Mouse (Mus musculus) forebrain, embryonic 13.5 days (tissue): ENCODE data around the gene Slc12a4. TPM values are rescaled to one million over a fixed set of nuclear protein-coding genes. Genes with fewer than 3 reads are reported as not detected.
A peak's percentile ranks its signal among the peaks of the same experiment; 100 is the strongest.

Experiments
- ATAC-seq: fragments of 200-750 bp; cut with Nextera tagmentation; 2 replicates; pipeline ENCODE4 v1.8.0; 2017
- H3K27ac ChIP-seq: fragments of 300-500 bp; sonication (generic); 2 replicates; pipeline ENCODE4 v1.5.1; 2015; ENCODE audit warnings: inconsistent platforms, mild to moderate bottlenecking, moderate library complexity
- H3K27me3 ChIP-seq: fragments of 300-500 bp; sonication (generic); 2 replicates; pipeline ENCODE4 v1.6.1; 2015; ENCODE audit warnings: mild to moderate bottlenecking, inconsistent platforms
- H3K36me3 ChIP-seq: fragments of 300-500 bp; sonication (generic); 2 replicates; pipeline ENCODE4 v1.6.1; 2015; ENCODE audit warnings: mild to moderate bottlenecking, inconsistent platforms; ENCODE audit not compliant: poor library complexity, severe bottlenecking
- H3K4me1 ChIP-seq: fragments of 300-500 bp; sonication (generic); 2 replicates; pipeline ENCODE4 v1.6.1; 2015; ENCODE audit warnings: inconsistent platforms
- H3K4me2 ChIP-seq: fragments of 300-500 bp; sonication (generic); 2 replicates; pipeline ENCODE4 v1.6.1; 2015; ENCODE audit warnings: inconsistent platforms, mild to moderate bottlenecking, moderate library complexity
- H3K4me3 ChIP-seq: fragments of 300-500 bp; sonication (generic); 2 replicates; pipeline ENCODE4 v1.5.1; 2015; ENCODE audit warnings: mild to moderate bottlenecking, inconsistent platforms
- H3K9ac ChIP-seq: fragments of 300-500 bp; sonication (generic); 2 replicates; pipeline ENCODE4 v1.6.1; 2015; ENCODE audit warnings: mild to moderate bottlenecking, inconsistent platforms
- H3K9me3 ChIP-seq: fragments of 300-500 bp; sonication (generic); replicated peaks from 2 replicates; pipeline ENCODE4 v1.6.1; 2016; ENCODE audit warnings: inconsistent platforms
- WGBS: fragments of 180-500 bp; shearing (Covaris S2); methylation state at CpG from one replicate; pipeline ENCODE4 v1.1.7; 2015; 5-methylcytosine and 5-hydroxymethylcytosine counted together
- polyA plus RNA-seq: library from polyadenylated mRNA; unstranded; fragments of >200 nt; fragmentation: Nextera tagmentation; extraction: Ambion mirVana; gene quantifications from 2 replicates; pipeline ENCODE4 v1.2.1, GENCODE M21; 2015

Slc12a4 gene
- polyA plus RNA-seq, 1 experiment from 2014 or later, result 7.1 TPM

DNA sequence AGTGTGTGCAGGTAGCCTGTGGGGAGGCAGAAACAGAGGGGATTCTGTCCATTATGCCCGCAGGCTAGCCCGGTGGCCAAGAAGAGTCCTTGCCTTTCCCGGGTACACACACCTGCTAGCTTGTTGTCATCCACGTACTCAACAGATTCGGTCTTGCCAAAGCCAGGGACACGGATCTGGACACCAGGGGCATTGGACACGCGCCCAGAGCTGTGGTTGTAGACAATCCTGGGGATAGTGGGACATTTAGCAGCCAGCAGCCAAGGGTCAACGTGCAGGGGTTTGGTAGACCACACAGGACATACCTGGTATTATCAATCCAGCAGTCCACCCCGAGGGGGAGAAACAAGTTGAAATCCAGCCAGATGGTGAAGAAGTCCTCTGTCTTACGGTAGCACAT lies 23.9 kb downstream of the Slc12a4 start:
- H3K4me2 ChIP-seq, result no peak overlapping the region
- H3K27ac ChIP-seq, result no peak overlapping the region
- H3K36me3 ChIP-seq, result peaks cover 10% of the 10 kb centered on the region; the same call in 1 of the 2 replicates
- no peaks in the 10 kb centered on the region for H3K27me3 ChIP-seq
- no peaks in the 10 kb centered on the region for H3K9me3 ChIP-seq
- ATAC-seq, result no peak
- 94% methylated on average over 11 of the region's 11 CpGs for WGBS
- no peak overlapping the region for H3K9ac ChIP-seq
- H3K4me1 ChIP-seq, result peaks cover 5% of the 10 kb centered on the region
- H3K4me3 ChIP-seq, result no peak overlapping the region

- WGBS, result 51% methylated on average over 4 of the region's 4 CpGs
- Histone ChIP-seq H3K4me2 (peak within 1 kb of the TSS; percentile 96), H3K27ac (peak within 1 kb of the TSS; percentile 82), H3K9ac (peak within 1 kb of the TSS; percentile 83), H3K4me3 (peak within 1 kb of the TSS; percentile 68), H3K4me1 (peaks cover 18% of the 10 kb centered on the region), H3K9me3 (no peaks in the 10 kb centered on the region), H3K27me3 (no peaks in the 10 kb centered on the region), H3K36me3 (no peaks in the 10 kb centered on the region)
- no peak for ATAC-seq
These were observed 27.6 kb downstream of the Slc12a4 start, which contains the start of gene Psmb10 for GRCm38 (mm10) chr8:105938306-105938669. Gene Psmb10, minus strand, starts transcription at chr8:105938444.

DNA sequence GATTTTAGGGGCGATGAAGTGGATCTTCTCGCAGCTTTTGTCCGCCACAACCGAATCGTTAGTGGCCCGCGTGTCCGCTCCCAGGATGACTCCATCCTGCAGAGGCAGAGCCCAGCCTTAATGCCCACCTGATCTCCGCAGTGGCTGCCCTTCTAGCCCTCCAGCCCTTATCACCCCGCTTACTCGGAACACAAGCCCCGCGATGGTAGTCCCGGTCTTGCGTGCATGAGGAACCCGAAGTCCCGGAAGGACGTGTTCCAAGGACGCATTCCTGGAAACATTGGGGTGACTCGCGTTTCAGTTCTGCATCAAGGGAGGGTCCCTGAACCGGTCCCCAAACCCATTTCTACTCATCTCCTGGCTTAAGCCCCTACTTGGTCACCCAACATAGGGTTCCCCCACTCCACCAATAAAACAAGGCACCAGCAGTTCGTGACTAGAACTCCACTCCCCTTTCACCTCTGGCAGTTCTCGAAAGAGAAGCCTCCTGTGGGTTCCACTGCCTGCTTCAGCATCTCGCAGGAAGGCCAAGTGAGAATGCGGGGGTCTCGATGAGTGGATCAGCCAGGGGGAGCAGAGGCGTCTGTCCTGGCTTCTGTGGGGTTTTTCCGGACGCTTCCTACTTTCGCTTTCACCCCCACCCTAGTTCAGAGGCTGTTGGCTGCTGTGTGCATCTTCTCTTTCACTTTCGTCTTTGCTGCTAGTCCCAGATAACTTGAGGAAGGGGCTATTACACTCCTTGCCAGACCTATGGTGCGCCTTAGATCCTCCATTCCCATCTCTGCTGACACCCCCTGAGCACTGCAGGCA lies 28.2 kb downstream of the Slc12a4 start:
- H3K4me1 ChIP-seq, result peaks cover 18% of the 10 kb centered on the region
- 2% methylated on average over 33 of the region's 33 CpGs for WGBS
- ATAC-seq, result peak; percentile 42; the same call in 1 of the 2 replicates

GRCm38 (mm10) chr8:105936866-105937475 lies 28.9 kb downstream of the Slc12a4 start:
- H3K9me3 ChIP-seq, result no peaks in the 10 kb centered on the region
- WGBS, result under 1% methylated on average over 30 of the region's 30 CpGs
- peak overlapping the region; percentile 96 for H3K4me2 ChIP-seq
- H3K9ac ChIP-seq, result peak overlapping the region; percentile 83
- peak overlapping the region; percentile 68 for H3K4me3 ChIP-seq
- no peaks in the 10 kb centered on the region for H3K27me3 ChIP-seq
- H3K4me1 ChIP-seq, result peaks cover 18% of the 10 kb centered on the region
- H3K36me3 ChIP-seq, result peaks cover 9% of the 10 kb centered on the region
- ATAC-seq, result peak; percentile 90
- H3K27ac ChIP-seq, result peak overlapping the region; percentile 82

More for the DNA sequence above, 28.2 kb downstream of the Slc12a4 start:
- H3K36me3 ChIP-seq, result peaks cover 1% of the 10 kb centered on the region; the same call in 1 of the 2 replicates
- H3K27ac ChIP-seq, result peak overlapping the region; percentile 82
- no peaks in the 10 kb centered on the region for H3K9me3 ChIP-seq
- H3K4me2 ChIP-seq, result peak overlapping the region; percentile 96
- no peaks in the 10 kb centered on the region for H3K27me3 ChIP-seq
- peak overlapping the region; percentile 68 for H3K4me3 ChIP-seq
- H3K9ac ChIP-seq, result peak overlapping the region; percentile 83

DNA sequence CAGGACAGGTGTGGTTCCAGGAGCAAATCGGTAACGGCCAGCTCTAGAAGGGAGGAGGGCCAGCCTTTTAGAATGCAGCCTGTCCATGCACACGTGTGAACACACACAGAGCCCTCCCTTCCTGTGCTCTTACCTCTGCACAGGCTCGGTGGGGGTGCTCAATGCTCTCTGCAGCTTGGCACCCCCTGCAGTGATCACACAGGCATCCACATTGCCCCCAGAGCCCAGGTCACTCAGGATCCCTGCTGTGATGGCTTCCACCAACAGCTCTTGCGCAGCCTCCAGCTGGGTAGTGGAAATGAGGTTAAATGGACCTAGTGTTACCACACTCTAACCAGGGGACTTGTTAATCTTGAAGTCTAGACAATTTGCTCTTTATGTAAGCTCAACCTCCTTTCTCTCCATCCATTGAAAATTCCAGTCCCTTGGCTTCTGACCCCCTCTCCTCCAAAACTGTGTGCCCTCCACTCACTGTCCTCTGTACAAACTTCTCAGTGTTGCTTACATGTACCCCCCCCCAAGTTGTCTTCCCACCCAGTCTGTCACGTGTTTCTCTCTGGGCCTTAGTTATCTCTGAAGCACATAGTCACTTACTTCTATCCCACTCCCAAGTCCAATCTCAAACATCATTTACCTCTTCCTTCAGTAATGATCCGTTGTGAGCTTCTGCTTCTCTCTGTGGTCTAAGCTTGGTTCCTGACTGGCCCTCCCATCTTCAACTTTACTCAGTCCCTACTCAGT lies 29.9 kb downstream of the Slc12a4 start:
- Histone ChIP-seq H3K4me2 (peak overlapping the region; percentile 96), H3K4me1 (peaks cover 18% of the 10 kb centered on the region), H3K36me3 (peaks cover 14% of the 10 kb centered on the region), H3K27ac (0 out of 2 replicates have a peak overlapping the region, but pooled peaks have one; percentile 19), H3K27me3 (no peaks in the 10 kb centered on the region), H3K9ac (peak overlapping the region; percentile 83), H3K4me3 (peak overlapping the region; percentile 68), H3K9me3 (no peaks in the 10 kb centered on the region)
- WGBS, result 35% methylated on average over 7 of the region's 7 CpGs
- no peak for ATAC-seq

DNA sequence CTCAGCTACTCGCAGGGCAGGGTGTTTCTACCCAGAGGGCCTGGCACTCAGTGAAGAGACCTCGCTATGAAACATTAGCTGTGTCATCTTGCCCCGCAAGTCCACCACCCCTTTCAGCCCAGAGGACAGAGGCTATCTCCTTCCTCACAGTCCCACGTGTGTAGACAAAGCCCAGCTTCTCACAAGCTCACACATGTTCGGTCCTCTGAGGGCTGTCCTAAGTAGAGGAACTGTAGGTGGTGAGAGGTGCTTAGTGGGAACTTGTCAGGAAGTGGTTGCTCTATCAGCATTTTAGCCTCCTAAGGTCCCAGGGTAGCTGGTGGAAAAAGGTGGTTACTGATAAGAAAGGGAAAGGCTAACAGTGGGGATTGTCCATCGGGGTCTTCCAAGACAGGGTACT lies 30.8 kb downstream of the Slc12a4 start:
- Histone ChIP-seq H3K27ac (no peak overlapping the region), H3K36me3 (peaks cover 22% of the 10 kb centered on the region), H3K4me1 (peaks cover 25% of the 10 kb centered on the region), H3K4me3 (no peak overlapping the region), H3K27me3 (no peaks in the 10 kb centered on the region), H3K9me3 (no peaks in the 10 kb centered on the region), H3K4me2 (no peak overlapping the region), H3K9ac (no peak overlapping the region)
- WGBS, result 85% methylated on average over 6 of the region's 6 CpGs
- no peak for ATAC-seq

DNA sequence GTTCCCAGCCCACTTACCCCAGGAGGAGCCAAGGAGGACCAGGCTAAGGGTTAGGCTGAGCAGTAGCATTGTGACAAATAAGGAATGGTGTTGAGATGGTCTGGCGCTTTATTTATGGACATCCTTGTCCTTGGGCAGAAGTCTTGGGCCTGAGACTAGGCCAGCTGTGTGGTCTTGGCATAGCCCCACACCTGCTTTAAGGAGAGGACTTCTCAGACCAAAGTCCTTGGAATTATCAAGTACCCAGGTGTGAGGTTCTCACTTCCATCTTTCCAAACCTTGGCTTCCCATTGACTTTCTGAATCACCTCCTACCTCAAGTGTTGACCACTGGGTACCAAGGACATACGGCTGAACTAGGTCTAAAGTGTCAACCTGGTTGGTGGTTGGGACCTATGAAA lies 32.1 kb downstream of the Slc12a4 start, which contains the start of gene Ctrl:
Gene Ctrl (minus strand): TSS at position 101 of the 400 bp plus-strand sequence.
- H3K9me3 ChIP-seq, result no peaks in the 10 kb centered on the region
- H3K27me3 ChIP-seq, result no peaks in the 10 kb centered on the region
- peaks cover 30% of the 10 kb centered on the region for H3K36me3 ChIP-seq
- no peak within 1 kb of the TSS for H3K4me2 ChIP-seq
- 88% methylated on average over 2 of the region's 2 CpGs for WGBS
- no peak for ATAC-seq
- H3K9ac ChIP-seq, result no peak within 1 kb of the TSS
- no peak within 1 kb of the TSS for H3K27ac ChIP-seq
- peaks cover 25% of the 10 kb centered on the region for H3K4me1 ChIP-seq
- no peak within 1 kb of the TSS for H3K4me3 ChIP-seq

DNA sequence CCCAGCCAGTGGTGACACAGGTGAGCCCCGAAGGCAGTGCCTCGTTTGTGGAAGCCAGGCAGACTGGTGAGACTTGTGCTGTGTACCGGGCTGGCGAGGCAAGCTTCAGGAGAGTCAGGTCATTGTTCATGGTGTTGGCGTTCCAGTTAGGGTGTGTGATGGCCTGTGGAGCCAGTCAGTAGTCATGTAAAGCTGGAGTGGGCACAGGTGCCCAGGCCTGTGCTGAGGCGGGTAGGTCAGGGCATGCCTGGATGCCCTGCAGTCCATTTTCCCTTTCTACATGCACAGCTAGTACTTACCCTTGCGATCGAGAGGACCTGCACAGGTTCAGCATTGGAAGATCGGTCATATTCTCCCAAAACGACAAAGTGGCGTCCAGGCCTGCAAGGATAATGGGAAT lies 33.4 kb downstream of the Slc12a4 start:
- no peaks in the 10 kb centered on the region for H3K9me3 ChIP-seq
- H3K4me2 ChIP-seq, result no peak overlapping the region
- H3K9ac ChIP-seq, result no peak overlapping the region
- H3K27me3 ChIP-seq, result no peaks in the 10 kb centered on the region
- H3K4me1 ChIP-seq, result peaks cover 20% of the 10 kb centered on the region
- H3K36me3 ChIP-seq, result peaks cover 30% of the 10 kb centered on the region
- ATAC-seq, result no peak
- H3K27ac ChIP-seq, result no peak overlapping the region
- H3K4me3 ChIP-seq, result no peak overlapping the region
- 86% methylated on average over 11 of the region's 11 CpGs for whole genome bisulfite sequencing

DNA sequence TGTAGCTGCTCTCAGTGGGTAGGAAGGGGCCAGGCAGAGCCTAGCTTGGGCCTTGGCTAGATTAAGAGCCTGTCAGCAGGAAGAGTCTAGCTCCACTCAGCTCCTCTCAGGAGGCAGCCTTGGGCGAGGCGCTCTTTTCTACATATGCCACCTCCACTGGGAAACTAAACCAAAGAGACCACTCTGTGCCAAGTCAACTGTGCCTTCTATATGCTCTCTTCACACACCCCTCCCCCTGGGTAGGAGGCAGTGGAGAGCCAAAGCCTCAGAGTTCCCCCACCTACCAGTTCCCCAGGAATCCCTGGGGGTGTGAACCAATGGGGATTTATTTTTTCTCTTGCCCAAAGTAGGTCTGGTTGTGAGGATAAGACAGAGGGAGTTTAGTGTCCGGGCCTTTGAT lies 34.6 kb downstream of the Slc12a4 start:
- peaks cover 15% of the 10 kb centered on the region for H3K4me1 ChIP-seq
- WGBS, result 100% methylated on average over 3 of the region's 3 CpGs
- H3K4me2 ChIP-seq, result no peak overlapping the region
- no peak for ATAC-seq
- H3K9me3 ChIP-seq, result no peaks in the 10 kb centered on the region
- H3K27me3 ChIP-seq, result no peaks in the 10 kb centered on the region
- H3K36me3 ChIP-seq, result peaks cover 30% of the 10 kb centered on the region
- no peak overlapping the region for H3K4me3 ChIP-seq
- no peak overlapping the region for H3K27ac ChIP-seq
- no peak overlapping the region for H3K9ac ChIP-seq

GRCm38 (mm10) chr8:105930602-105931001 lies 35.3 kb downstream of the Slc12a4 start:
- peak overlapping the region; percentile 45 for H3K9ac ChIP-seq
- no peak overlapping the region for H3K4me3 ChIP-seq
- no peaks in the 10 kb centered on the region for H3K9me3 ChIP-seq
- no peak overlapping the region for H3K4me2 ChIP-seq
- 12% methylated on average over 8 of the region's 8 CpGs for WGBS
- peaks cover 30% of the 10 kb centered on the region for H3K36me3 ChIP-seq
- peak; percentile 72 for ATAC-seq
- H3K27ac ChIP-seq, result peak overlapping the region; percentile 69
- no peaks in the 10 kb centered on the region for H3K27me3 ChIP-seq
- peaks cover 9% of the 10 kb centered on the region for H3K4me1 ChIP-seq

DNA sequence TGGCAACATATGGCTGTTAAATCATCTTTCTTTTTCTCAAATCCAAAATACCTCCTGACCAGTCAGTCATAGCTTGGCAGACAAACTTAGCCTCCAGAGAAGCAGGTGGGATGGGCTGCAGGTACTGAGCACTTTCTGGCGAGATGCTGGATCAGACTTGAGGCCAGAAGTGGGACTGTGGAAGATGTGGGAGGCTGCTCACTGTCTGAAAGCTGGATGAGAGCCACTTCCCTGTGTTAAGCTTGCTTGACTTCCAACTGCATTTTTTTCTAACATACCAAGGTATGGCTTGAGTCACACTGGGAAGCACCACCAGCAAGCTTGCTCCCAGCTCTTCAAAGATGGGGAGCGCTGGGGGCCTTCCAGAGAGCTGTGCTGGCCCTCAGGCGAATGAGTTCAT lies 40.8 kb downstream of the Slc12a4 start:
- no peaks in the 10 kb centered on the region for H3K27me3 ChIP-seq
- peaks cover 5% of the 10 kb centered on the region; the same call in 1 of the 2 replicates for H3K4me1 ChIP-seq
- peaks cover 9% of the 10 kb centered on the region; the same call in 1 of the 2 replicates for H3K36me3 ChIP-seq
- no peak for ATAC-seq
- H3K27ac ChIP-seq, result no peak overlapping the region
- 63% methylated on average over 3 of the region's 3 CpGs for WGBS
- no peak overlapping the region for H3K9ac ChIP-seq
- no peaks in the 10 kb centered on the region for H3K9me3 ChIP-seq
- H3K4me3 ChIP-seq, result no peak overlapping the region
- no peak overlapping the region for H3K4me2 ChIP-seq

- Histone ChIP-seq H3K27me3 (no peaks in the 10 kb centered on the region), H3K4me3 (no peak overlapping the region), H3K4me1 (no peaks in the 10 kb centered on the region), H3K9ac (no peak overlapping the region), H3K36me3 (peaks cover 17% of the 10 kb centered on the region), H3K4me2 (no peak overlapping the region), H3K9me3 (no peaks in the 10 kb centered on the region), H3K27ac (no peak overlapping the region)
- WGBS, result 92% methylated on average over 3 of the region's 3 CpGs
- no peak for ATAC-seq
These were observed 46.5 kb downstream of the Slc12a4 start for GRCm38 (mm10) chr8:105919390-105919789.
